Mouse (Mus musculus) G1E-ER4 (cell line): Measurements from ENCODE around the gene Hist1h2be. TPM values are rescaled to one million over a fixed set of nuclear protein-coding genes. Genes with fewer than 3 reads are reported as not detected.

Experiments
- GATA1 ChIP-seq: IDR thresholded peaks from one replicate; pipeline ENCODE4 v1.8.0; 2012; ENCODE audit warnings: low read length, inconsistent platforms
- polyA plus RNA-seq: library from polyadenylated mRNA; stranded (reverse); fragments of >175 nt; gene quantifications from 2 replicates; pipeline ENCODE4 v1.2.3, GENCODE M21; 2012

Hist1h2be gene
- polyA plus RNA-seq, 1 experiment, result 1.2 TPM

DNA sequence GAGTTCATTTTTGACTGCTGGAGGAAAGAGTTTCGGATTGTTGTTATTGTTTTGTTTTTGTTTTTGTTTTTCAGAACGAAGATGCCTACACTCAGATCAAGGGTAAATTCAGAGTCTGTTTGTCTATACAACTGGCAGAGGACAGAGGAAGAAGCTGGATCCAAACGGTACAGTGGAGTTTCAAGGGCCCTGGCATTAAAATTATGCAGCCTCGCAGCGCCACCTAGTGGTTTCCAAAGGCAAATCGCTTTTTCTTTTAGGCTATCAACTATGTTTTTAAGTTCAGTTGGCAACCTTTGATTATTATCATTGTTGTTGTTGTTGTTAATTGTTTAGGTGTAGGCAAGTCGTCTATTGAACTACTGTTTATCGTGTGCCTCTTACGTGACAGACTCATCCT is 23.0 kb downstream of the Hist1h2be start:
- TF ChIP-seq GATA1, result no peak

DNA sequence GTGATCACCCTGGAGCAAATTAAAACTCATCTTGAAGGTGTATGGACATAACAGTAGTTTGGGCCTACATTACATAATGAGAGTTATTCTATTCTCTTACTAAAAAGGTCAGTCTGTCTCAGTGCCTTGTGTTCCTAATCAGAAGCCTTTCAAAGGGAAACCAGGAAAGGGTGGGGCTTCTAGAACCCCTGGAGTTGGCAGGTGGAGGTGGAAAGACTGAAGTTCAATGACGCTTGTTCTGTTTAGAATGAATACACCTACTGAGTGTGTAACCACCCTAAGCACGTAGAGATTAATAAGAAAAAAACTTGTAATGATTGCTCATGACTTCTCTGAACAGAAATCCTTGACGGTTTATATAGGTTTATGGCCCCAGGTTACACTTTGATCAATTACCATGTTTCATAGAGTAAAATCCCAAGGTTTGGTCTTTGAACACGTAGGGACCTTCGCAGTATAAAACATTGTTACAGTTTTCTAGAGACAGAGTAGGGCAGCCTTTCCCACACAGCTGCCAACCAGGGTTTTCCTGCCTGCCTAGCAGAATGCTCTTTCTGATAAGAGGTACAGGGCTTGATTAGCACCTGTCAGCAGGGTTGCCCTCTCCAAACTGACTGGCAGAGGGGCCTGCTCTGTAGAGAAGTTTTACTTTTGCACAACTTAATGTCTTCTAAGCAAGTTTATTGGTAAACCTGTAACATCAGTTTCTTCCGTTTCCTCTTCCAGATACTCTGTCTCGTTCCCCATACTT is 25.1 kb downstream of the Hist1h2be start:
- TF ChIP-seq GATA1, result peak; percentile 32

DNA sequence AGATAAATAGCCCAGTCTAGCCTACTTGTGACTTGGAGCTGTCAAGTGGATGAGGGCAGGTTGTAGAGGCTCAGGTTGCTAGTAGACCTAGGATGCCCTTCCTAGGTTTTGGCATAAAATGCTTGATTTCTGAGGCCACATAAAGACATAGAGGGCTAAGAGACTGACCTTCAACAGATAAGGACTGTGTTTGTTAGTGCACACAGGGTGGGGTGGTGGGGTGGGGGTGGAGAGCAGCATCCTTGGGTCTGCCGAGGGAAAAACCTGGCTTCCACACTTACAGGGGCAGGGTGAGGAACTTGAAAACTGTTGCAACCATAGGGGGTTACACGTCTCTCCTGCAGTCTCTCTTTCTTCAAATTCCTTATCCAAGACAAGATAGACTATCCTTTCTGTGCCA is 25.7 kb downstream of the Hist1h2be start:
- no peak for TF ChIP-seq GATA1

DNA sequence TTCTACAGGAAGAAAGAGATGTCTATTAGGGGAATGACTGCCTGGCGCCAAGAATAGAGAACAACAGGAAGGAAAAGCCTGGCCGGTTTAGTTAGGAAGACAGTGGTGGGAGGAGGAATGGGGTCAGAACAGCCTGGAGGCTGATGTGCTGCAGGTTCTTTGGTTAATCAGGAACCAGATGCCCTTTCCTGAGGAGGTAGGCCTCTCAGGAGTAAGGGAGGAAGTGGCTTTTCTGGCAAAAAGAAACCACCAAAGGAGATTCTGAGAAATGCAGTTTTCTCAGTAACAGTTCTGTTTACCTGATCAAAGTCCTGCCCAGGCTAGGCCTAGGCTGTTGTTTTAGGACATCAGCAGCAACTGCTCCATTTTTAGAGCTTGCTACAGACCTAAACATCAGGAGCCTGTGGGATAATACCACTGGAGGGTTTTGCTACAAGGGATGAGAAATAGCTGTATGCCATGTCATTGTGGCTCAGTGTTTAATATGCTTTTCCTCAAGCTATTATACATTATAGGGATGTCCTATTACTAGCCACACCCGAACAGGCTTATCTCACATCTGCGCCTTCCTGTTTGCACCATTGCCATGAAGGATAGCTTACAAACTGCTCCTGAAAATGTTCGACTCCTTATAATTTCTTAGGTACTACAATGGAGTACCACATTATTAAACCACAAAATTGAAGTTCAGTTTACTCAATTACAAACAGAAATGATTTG is 27.7 kb downstream of the Hist1h2be start:
- TF ChIP-seq GATA1, result no peak

DNA sequence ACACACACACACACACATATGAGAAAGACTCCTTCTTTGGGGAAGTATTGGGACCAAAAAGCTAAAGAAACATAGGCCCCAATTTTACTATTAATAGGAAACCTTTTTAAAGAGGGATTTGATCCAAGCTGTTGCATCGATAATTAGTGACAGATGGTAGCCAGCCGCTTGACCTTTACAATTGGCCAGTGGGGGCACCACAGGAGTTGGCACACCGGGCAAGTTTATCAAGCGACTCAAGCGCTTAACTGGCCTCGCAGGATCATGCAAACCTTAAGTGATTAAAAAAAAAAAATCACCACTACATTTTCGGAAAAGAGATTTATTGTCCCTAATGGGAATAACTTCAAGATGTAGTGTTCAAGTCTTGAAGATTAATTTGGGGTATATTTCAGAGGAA is 28.3 kb downstream of the Hist1h2be start:
- TF ChIP-seq GATA1, result no peak

DNA sequence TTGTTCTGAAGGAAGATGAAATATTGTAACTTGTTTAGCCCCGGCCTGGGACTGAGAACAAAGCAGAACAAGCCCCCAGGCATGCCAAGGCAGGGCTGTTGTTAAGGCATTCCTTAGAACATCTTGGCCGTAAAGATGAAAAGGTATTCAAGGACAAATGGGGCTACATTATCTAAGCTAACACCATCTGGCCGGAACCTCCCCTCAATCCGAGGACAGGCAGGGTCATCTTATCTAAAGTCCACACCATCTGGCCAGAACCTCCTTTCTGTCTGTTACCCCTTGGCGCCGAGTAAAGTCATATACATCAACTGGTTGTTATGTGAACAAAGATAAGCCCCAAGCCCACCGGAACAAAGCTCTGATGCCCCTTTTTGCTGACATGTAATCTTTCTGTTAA is 29.0 kb downstream of the Hist1h2be start:
- peak; percentile 42 for TF ChIP-seq GATA1

DNA sequence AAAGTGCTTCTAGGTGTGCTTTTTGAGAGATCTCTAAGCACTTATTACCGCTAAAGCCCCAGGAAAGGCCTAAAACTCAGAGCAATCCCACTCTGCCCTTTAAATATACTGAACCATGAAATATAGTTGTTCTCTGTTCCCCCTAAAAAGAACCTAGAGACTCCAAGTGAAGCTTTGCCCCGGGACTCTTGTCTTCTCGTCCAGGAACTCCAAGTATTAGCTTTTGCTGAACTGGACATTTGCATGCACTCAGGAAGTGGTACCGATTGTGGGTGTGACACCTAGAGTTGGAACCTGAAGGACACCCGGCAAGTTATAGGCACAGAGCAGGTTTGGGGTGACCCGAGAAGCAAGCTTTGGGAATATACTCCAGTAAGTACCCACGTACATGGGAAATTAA is 29.7 kb downstream of the Hist1h2be start:
- no peak for TF ChIP-seq GATA1

DNA sequence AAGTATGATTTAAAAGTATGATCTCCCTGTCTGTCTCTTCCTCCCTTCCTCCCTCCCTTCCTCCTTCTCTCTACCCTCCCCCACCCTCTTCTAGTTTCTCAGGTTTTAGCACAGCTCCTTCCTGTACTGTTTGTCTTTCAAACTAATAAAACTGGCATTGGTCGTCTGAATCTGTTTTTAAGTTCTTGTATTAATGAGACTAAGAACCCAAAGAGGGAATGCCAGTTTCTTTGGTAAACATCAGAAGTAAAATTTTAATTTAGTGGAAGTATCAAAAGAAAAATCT is 34.0 kb downstream of the Hist1h2be start:
- TF ChIP-seq GATA1, result no peak

DNA sequence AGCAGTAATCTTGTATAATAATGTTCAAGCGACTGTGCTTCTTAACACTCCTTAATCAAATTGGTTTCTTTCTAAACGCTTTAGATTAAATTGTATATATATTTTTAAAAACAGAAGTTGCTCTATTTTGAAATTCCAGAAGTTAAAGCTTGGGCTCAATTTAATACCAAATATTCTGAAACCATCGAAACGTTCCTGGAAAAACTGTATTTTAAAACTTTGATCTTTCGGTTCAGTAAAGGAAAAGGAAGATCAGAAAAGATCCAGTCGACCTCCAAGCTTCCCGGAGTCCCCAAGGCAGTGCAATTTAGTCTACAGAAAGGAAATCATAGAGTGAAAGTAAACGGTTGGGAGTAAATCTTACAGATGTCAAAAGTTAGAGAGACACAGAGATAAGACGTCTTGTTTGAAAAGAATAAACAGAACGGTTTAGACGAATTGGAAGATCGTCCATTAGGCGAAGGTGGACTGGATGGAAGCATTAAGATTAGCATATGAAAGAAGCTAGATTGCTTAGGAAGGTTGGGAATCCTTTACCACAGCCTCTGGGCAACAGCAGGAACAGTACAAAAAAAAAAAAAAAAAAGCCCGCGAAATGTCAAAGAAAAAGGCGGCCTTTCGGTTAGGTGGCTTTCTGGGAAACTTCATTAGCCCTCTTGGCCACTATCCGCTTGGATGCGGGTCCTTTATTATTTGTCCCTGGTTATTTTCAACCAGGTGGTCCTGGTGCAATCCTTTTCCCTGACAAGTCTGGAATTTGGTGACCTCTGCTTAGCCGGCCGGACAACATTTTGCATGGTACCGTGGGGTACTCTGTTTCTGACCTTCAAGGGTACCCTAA is 34.6 kb downstream of the Hist1h2be start:
- TF ChIP-seq GATA1, result no peak

DNA sequence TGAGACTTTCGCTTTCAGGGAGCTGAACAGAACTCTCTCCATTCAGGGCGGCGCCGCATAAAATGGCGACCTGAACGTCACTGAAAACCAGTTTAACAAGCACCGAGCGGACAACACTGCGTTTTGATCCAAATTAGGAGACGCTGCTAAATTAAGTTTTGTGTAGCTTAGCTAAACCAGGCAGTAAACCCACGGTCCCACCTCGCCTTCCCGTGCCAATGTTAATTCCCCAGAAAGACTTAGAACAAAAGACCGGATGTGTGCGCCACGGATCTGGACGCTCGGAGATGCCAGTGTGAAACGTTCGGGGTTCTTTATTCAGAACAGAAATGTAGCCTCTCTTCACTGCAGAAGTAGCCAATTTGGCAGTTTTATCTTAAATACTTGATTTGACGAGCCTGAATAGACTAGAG is 35.9 kb downstream of the Hist1h2be start:
- no peak for TF ChIP-seq GATA1

DNA sequence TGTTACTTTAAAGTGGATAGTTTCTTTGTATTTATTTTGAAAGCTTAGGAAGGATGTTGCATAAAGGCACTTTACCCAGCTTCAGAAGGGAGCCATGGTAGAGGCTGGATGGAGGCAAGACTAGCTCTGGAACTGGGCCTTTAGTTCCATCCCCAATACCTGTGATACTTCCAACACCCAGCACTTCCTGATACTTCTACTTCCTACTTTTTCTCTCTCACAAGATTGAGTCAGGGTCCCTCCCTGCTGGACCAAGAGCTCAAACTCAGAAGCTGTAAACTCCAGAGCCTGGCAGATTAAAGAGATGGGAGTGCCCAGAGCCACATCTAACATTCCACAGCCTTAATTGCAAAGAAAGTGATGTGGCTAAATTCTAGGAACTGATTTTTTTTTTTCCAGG is 36.6 kb downstream of the Hist1h2be start:
- TF ChIP-seq GATA1, result no peak

DNA sequence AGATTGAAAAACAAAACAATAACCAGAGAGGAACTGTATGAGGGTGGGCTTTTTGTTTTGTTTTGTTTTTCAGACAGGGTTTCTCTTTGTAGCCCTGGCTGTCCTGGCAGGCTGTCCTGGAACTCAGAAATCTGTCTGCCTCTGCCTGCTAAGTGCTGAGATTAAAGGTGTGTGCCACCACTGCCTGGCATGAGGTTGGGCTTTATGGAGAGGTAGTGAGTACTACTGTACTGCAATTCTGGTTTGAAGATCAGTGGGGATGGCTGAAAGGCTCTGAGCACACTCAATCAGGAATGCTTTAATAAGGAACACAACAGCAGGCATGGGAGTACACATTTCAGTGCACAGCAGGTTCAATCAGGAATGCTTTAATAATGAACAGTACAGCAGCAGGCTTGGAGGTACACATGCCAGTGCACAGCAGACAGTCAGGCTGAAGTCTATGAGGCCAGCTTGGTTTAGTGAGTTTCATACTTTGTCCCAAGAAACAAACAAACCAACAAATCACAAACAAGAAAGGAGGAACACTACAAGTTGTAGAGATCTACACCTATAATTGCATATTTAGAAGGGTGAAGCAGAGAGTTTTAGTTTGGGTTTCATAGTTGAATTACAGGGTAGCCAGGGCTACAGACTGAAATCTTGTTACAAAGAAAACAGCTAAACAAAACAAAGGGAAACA is 37.4 kb downstream of the Hist1h2be start:
- no peak for TF ChIP-seq GATA1

DNA sequence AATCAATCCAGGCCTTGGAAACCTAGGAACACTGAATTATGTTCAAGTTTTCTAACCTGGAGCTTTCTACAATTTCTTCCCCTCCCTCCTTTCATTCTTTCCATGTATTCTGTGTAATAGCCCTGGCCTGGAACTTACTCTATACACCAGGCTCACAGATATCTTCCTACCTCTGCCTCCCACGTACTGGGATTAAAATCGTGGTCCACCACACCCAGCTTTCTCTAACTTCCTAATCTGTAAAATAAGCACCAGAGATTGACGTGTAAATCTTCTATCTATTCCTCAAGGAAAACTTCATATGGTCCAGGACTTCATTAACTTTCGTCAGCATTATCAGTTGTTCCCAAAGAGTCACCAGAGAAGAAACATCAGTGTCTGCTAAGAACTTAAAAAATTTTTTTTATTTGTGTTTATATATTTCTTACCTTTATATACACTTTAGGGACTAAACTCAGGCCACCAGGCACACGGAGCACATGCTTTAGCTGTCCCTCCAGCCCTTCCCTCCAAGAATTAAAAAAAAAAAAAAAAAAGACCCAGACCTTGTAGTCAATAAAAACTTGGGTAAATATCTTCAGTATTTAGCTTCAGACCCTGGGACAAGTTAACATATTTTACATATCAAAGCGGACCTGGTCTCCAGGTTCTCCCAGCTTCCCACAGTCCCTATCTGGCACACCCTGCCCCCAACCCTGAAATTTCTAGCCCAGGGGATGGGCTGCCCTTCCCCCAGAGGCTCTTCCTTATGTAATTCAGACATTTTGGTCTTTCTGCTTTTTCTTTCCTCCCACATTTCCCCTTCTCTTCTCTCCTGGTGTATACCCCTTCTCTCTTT is 38.5 kb downstream of the Hist1h2be start:
- TF ChIP-seq GATA1, result no peak

DNA sequence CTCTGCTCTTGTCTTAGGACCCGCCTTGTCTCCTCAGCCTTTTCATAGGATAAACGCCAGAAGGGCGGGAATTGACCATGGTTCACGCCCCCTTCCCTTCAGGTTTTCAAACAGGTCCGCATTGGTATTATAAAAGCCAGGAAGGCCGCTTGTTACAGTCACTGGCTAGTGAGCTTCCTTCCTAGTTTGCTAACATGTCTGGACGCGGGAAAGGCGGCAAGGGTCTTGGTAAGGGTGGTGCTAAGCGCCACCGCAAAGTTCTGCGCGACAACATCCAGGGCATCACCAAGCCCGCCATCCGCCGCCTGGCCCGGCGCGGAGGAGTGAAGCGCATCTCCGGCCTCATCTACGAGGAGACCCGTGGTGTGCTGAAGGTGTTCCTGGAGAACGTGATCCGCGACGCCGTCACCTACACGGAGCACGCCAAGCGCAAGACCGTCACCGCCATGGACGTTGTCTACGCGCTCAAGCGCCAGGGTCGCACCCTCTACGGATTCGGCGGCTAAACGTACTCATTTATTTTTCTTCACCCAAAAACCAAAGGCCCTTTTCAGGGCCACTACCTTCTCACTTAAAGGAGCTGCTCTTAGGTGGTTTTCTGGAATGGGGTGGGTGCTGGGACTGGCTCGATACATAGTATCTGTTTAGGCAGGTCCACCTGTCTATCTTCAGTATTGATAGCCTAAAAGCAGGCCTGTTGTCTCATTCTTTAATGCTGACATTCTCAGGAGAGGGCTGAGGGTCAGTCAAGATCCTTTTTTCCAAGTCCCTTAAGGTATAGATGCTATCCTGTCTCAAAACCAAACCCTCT is 39.3 kb downstream of the Hist1h2be start, which contains the start of gene Hist1h4d:
Gene Hist1h4d (plus strand): TSS at position 191 of the 811 bp plus-strand sequence.
- TF ChIP-seq GATA1, result no peak
